Mouse (Mus musculus) right cerebral cortex, adult 2 months (tissue): ENCODE measurements around the gene Podxl.

ENCODE experiments used
- DNase-seq, 2 experiments: peaks; one replicate each; pipeline ENCODE4 v3.0.0; 2021 to 2022; ENCODE audit warnings: low spot score in 2 of 2

Gene Podxl

GRCm38 (mm10) chr6:31563235-31564181, at the start of gene Podxl:
Gene Podxl, minus strand, starts transcription at chr6:31563981.
- DNase-seq = peak; percentile 38 to 45

DNA sequence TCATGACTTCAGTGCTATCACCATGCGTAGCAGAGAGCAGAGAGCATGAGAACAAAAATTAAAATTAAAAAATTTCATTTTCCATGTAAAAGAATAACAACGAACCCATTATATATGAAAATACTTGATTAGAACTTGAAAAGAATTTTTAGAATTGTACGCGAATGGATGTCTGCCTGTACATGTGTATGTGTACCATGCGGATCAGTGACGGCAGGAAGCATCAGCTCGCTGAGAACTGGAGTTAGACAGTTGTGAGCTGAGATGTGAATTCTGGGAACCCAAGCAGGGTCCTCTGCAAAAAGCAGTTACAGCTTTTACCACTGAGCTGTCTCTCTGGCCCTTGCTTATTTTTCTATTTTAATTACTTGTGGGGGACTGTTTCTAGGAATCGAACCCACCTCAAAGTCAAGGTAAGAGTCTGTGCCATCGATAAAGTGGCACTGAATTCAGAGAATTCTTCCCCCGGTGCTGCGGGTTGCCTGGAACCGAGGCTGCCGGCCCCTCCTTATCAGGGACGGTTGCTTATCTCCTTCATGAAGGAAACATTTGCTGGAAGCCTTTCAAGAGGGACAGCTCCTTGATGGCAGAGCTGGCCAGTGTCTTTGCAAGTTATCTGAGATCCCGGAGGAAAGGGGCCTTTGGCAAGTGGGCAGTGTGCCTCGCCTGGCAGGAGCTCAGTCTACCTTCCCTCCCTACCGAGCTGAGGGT, 48.9 kb upstream of the Podxl start:
- DNase-seq = no peak

GRCm38 (mm10) chr6:31606429-31606828, 42.6 kb upstream of the Podxl start:
- no peak for DNase-seq

- DNase-seq = no peak
These were observed 41.0 kb upstream of the Podxl start for GRCm38 (mm10) chr6:31604629-31605265.

GRCm38 (mm10) chr6:31602489-31602888, 38.7 kb upstream of the Podxl start:
- no peak for DNase-seq

DNA sequence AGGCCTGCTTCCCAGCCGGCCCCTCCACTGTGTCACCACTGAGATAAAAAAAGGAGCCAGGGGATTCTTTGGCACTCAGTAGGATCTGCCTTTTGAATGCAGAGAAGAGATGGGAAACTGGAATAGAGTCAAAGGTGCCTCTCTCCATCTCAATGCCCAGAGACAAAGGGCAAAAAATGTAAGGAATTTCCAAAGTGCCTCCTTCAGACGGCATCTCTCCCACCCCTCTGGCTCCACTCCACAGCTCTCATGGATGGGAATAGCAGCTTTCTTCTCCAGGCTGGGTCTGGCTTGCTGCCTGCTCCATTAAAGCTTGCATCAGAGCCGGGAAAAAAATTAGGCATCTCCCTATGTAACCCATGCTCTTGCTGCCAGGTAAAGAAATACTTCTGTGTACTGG, 37.4 kb upstream of the Podxl start:
- peak; percentile 30 to 33 for DNase-seq

- DNase-seq = no peak
These were observed 36.1 kb upstream of the Podxl start for GRCm38 (mm10) chr6:31599863-31600262.

- no peak for DNase-seq
These were observed 34.6 kb upstream of the Podxl start for GRCm38 (mm10) chr6:31598349-31598911.

GRCm38 (mm10) chr6:31597136-31597460, 33.3 kb upstream of the Podxl start:
- DNase-seq = no peak

DNA sequence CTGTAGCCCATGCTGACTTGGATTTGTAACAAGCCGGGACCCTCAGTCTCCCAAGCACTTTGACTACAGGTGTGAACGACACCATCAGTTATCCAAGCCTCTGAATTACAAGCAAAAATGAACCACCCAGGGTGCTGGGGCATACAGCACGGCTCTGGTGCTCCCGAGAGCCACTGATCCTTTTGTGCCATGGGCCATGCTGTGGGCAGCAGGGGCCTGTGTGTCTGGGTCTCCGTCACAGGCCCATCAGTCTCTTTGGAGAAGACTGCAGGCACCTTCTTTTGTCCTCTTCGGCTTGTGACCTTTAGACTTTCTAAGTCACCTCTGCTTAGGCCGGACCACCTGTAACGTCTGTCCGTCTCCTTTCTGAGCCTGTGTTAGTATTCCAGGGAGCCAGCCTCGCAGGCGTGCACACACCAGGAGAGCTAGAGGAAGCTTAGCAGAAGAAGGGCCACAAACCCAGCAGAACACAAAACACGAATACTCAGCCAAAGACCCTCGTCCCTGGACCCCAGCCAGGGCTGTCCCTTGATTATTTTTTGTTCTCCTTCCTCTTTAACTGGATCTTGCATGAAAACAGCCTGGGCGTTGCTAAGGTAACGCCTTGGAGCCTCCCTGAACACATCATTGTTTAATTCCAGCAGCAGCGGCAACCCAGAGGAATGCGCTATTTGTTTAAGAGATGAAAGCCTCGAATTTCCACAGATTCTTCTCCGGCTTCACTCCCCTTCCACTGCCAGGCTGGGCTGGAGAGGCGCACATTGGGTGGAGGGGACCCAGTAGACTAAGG, 32.8 kb upstream of the Podxl start:
- peak; percentile 47 to 76 for DNase-seq

DNA sequence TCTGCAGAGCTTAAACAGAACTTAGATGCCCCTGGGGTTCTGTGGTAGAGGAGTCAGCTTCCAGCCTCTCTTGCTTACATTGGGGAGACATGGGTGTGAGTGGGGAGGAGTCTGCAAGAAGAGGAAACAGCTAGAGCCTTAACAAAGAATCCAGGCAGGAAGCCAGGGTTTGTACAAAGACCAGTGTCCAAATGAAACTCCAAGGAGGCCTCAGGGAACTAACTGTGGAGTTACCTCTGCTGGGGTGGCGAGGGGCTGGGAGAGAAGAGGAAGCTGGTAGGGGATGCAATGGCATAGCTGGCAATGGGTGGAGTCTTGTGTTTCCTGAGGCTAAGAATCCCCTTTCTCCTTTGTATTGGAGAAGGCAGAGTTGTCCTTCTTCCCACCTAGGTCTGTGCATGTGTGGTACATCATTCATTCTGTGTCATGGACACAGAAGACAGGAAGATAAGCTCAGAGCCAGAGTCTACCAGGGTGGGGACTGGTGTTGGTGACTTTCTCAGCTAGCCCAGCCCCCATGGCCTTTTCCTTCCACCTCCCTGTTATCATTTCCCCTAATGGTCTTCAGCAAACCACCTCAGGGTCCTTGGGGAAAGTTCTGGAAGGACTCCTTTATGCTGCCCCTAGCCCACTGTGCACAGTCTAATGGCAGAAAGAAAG, 28.9 kb upstream of the Podxl start:
- DNase-seq = no peak

GRCm38 (mm10) chr6:31592128-31592527, 28.3 kb upstream of the Podxl start:
- DNase-seq = no peak

DNA sequence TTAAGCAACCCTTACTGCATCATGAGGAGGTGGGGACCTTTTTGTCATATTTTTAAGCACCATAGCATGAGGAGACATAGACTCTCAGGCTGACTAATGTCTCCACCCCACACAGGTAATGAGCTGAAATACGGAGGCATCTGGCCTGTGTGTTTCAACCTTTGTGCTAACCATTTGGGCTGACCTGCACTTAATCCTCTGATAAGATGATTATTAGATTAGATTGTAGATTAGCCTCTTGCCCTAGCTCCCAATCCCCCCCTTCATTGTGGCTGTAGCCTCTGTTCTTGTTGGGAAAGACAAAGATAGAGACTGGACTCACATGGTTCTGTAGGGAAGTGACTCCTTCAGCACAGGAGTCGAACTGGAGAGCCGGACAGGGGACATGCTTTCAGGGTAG, 27.9 kb upstream of the Podxl start:
- no peak for DNase-seq

DNA sequence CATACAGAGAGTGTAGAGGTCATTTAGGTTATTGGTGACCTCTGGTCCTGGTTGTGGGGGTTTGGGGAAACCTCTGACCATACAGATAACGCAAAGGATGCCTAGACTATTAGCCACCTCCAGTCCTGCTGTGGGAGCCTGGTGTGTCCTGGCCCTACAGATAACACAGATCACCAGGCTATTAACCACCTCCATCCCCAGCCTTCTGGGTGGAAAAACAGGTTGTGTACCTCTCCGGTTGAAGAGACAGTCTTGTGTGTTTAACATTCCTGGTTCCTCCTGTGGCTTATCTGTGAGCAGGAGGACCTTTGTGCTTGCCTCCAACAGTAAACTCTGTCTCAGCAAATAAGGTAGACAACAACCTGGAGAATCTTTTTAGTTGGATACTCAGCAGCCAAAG, 27.0 kb upstream of the Podxl start:
- DNase-seq = no peak

- no peak for DNase-seq
These were observed 25.5 kb upstream of the Podxl start for GRCm38 (mm10) chr6:31589268-31589667.

GRCm38 (mm10) chr6:31587655-31588054, 23.9 kb upstream of the Podxl start:
- no peak for DNase-seq

- no peak for DNase-seq
These were observed 22.3 kb upstream of the Podxl start for GRCm38 (mm10) chr6:31586127-31586526.

DNA sequence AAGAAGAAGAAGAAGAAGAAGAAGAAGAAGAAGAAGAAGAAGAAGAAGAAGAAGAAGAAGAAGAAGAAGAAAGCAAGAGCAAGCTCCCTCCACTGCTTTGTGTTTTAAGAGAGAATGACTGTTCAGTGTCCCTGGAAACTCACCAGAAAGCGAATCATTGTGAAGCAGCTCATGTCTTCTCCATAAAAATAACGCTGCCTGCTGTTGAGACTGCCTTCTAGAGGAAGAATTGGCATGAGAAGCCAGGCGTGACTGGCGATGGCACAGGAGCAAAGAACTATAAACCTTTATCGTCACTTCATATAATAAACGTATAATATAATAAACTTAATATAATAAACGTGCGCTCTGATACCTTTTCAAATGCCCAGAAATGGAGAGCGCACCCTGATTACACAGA, 12.4 kb upstream of the Podxl start:
- peak; percentile 40 to 51 for DNase-seq

GRCm38 (mm10) chr6:31575063-31575462, 11.3 kb upstream of the Podxl start:
- DNase-seq = peak; percentile 60 to 64

DNA sequence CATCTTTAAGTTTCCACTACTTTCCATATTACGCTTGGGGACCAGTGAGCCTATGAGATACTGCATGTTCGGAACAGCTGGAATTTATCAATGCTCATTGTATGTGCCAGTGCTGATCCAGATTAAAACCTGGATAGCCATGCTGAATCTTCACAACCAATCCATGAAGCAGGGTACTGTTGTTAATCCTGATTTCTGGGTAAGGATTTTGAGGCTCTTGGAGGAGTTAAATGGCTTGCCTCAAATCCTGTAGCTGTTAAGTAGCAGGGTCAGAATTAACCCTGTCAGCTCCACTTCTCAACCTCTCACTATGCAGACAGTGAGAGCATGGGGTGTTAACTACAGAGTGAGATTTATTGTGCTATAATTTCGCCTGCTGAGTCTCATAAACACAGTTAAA, 7.7 kb upstream of the Podxl start:
- no peak for DNase-seq

GRCm38 (mm10) chr6:31568070-31568595, 4.4 kb upstream of the Podxl start:
- DNase-seq = no peak
